Mouse (Mus musculus): ENCODE results near the gene Krt15. TPM values are rescaled to one million over a fixed set of nuclear protein-coding genes. Genes with fewer than 3 reads are reported as not detected.

Gene Krt15
- polyA plus RNA-seq (2012; rRNA removed) = 6.1 and 7.9 TPM in 2 replicates

DNA sequence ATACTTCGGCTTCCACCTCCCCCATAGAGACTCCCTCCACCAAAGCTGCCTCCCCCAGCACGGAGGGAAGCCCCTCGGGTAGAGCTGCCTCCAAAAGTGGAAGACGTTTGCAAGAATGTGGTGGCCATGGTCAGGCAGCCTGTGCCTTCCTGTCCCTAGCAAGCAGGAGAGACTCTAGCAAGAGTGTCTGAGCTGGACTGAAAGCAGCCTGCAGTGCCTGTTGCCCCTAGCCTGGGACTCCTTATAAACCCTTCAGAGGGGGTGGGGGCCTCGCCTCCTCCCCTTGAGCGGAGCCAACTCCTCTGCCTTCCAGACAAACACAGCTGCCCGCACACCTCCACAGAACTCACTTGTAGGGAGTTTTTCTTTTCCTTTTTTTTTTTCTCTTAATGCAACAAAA lies at the start of gene Krt15:
Gene Krt15, minus strand, starts transcription at position 198 of the 400 bp plus-strand sequence.

DNA sequence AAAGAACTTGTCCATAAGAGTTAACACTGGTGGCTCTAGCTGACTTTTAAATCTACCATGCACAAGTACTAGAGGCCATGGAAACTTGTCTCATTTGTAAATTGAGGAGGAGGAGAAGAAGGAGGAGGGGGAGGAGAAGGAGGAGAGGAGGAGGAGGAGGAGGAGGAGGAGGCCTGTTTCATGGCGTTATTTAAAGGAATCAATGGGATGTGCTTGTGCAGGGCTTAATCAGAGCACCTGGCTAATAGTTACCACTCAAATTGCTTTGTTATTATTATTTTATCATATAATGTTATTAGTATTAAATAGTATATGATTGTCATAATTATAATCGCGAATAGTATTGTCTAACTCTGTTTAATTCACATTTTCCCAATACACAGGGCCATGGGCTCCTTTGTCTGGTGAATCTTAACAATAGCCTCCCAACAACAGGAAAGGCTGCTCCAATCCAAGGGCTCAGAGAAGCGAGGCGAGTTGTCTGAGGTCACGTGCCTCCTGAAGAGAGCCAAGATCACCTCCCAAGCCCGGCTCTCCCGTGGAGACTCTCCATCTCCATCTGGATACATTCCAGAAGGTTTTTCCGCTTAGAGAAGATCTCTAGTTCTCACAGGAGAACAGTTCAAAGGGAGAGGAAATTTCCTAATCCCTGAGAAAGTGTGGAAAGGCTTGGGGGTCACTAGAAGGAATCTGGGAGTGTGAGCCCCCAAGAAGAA lies 13.0 kb upstream of the Krt15 start, which contains the start of gene Krt19:
Gene Krt19, minus strand, starts transcription at position 51 of the 716 bp plus-strand sequence.

DNA sequence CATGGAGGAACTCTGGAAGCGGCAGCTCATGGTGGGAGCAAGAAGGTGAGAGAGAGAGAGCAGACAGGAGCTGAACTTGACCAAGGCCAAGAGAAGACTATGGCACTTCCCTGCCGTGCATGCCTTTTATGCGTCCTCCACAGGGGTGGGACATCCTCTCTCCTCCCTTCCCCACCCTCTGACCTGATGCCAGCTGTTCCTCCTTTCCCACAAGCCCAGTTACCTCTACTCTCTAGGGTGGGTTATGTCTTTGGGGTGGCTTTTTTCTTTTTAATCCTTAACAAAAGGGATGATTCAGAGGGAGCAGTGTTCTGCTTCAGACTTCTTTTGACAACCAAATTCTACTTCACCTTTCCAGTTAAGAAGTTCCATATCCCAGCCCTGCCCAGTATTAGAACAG lies 14.3 kb downstream of the Krt15 start, which contains the start of gene Krt13:
Gene Krt13, minus strand, starts transcription at position 101 of the 400 bp plus-strand sequence.

DNA sequence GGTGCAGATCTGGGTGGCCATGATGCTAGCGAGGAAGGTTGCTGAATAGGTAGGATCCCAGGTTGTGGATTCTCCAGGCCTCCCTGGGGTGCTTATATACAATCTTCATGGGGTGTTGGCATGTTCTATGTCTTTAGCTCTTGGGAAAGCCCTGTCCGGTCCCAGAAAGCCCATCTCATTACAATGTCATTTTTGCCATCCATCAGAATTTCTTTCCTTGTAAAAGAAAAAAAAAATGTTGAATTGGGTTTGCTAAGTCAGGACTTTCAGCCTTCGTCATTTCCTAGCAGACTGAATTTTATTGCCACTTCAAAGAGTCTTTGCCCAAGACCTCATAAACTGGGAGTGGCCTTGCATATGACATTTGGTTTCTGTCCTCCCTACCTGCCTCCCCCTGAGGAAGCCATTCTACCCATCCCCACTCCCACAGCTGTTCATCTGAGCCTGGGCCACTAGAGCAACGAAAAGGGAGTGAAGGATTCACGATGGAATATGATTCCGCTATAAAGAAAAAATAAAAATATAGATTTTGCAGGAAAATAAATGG lies 30.1 kb downstream of the Krt15 start, which contains the start of gene Krt36:
Gene Krt36, minus strand, starts transcription at position 51 of the 547 bp plus-strand sequence.

DNA sequence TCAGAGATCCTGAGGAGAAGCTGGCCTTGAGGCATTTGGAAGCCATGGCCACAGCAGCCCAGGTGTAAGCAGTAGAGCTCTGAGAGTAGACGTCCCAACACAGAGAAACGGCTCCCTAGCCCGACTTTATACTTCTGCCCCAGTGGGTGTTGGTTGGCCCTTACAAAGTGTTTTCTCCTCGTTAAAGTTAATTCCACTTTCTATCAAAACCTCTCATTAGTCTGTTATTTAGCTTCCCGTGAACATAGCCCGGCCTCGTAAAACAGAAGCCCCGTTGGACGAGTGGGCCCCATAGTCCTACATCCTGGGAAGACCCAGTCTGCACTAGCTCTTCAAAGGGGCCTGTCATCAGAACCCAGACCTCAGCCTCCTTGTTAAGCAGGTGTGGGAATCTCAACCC lies 39.6 kb downstream of the Krt15 start, which contains the start of gene Krt35:
Gene Krt35, minus strand, starts transcription at position 101 of the 400 bp plus-strand sequence.

DNA sequence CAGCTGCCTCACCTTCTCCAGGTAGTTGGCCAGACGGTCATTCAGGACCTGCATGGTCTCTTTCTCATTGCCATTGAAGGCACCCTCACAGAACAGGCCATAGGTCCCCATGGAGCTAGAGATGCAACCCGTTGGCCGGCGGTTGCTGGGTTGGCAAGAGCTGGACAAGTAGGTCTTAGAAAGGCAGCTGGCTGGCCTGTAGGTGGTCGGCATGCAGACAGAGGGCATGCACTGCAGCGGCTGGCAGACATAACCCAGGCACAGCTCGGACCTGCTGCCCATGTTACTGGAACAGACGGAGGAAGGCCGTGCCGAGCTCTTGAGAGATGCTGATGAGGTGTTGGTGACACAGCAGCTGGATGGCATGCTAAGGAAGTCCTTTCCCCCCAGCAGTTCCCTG lies 47.9 kb downstream of the Krt15 start, which contains the start of gene Krt32:
Gene Krt32, minus strand, starts transcription at position 366 of the 400 bp plus-strand sequence.

Other genes with a start within 250 kb of the Krt15 start
- not detected in 2 replicates for gene Krtap31-1, start 228.0 kb downstream of the Krt15 start, polyA plus RNA-seq (2012; rRNA removed)
- not detected in 2 replicates for gene Gm11565, start 221.2 kb downstream of the Krt15 start, polyA plus RNA-seq (2012; rRNA removed)
- gene Krtap31-2, start 199.6 kb downstream of the Krt15 start, polyA plus RNA-seq (2012; rRNA removed) = not detected in 2 replicates
- not detected in 2 replicates for gene Krtap9-5, start 187.5 kb downstream of the Krt15 start, polyA plus RNA-seq (2012; rRNA removed)
- not detected in 2 replicates for gene Krtap29-1, start 156.9 kb downstream of the Krt15 start, polyA plus RNA-seq (2012; rRNA removed)
- not detected in 2 replicates for gene Krtap16-1, start 149.3 kb downstream of the Krt15 start, polyA plus RNA-seq (2012; rRNA removed)
- not detected in 2 replicates for gene Krtap17-1, start 141.9 kb downstream of the Krt15 start, polyA plus RNA-seq (2012; rRNA removed)
- not detected in 2 replicates for gene Krt33a, start 119.7 kb downstream of the Krt15 start, polyA plus RNA-seq (2012; rRNA removed)
- 0.09 TPM in 1 of 2 replicates, not detected in the other for gene Krt33b, start 106.1 kb downstream of the Krt15 start, polyA plus RNA-seq (2012; rRNA removed)
- gene Krt34, start 94.4 kb downstream of the Krt15 start, polyA plus RNA-seq (2012; rRNA removed) = not detected in 2 replicates
- not detected in 2 replicates for gene Krt31, start 85.4 kb downstream of the Krt15 start, polyA plus RNA-seq (2012; rRNA removed)
- gene Krt32, start 47.7 kb downstream of the Krt15 start, polyA plus RNA-seq (2012; rRNA removed) = not detected in 2 replicates
- gene Krt35, start 39.7 kb downstream of the Krt15 start, polyA plus RNA-seq (2012; rRNA removed) = 0.04 TPM in 1 of 2 replicates, not detected in the other
- gene Krt36, start 30.3 kb downstream of the Krt15 start, polyA plus RNA-seq (2012; rRNA removed) = 0.05 TPM in 1 of 2 replicates, not detected in the other
- 0.05 and 0.16 TPM in 2 replicates for gene Krt13, start 14.4 kb downstream of the Krt15 start, polyA plus RNA-seq (2012; rRNA removed)
- gene Krt19, start 12.7 kb upstream of the Krt15 start, polyA plus RNA-seq (2012; rRNA removed) = 8.8 and 9.2 TPM in 2 replicates
- gene Krt9, start 57.3 kb upstream of the Krt15 start, polyA plus RNA-seq (2012; rRNA removed) = 0.05 and 0.36 TPM in 2 replicates
- gene Krt14, start 71.6 kb upstream of the Krt15 start, polyA plus RNA-seq (2012; rRNA removed) = 3.2 and 9.1 TPM in 2 replicates
- not detected in 2 replicates for gene Krt16, start 113.0 kb upstream of the Krt15 start, polyA plus RNA-seq (2012; rRNA removed)
- 0.14 and 0.73 TPM in 2 replicates for gene Krt17, start 125.1 kb upstream of the Krt15 start, polyA plus RNA-seq (2012; rRNA removed)
- not detected in 2 replicates for gene Krt42, start 133.9 kb upstream of the Krt15 start, polyA plus RNA-seq (2012; rRNA removed)
- gene Eif1, start 184.0 kb upstream of the Krt15 start, polyA plus RNA-seq (2012; rRNA removed) = 215 and 452 TPM in 2 replicates
- gene Gast, start 198.5 kb upstream of the Krt15 start, polyA plus RNA-seq (2012; rRNA removed) = 0.19 TPM in 1 of 2 replicates, not detected in the other
- gene Hap1, start 220.2 kb upstream of the Krt15 start, polyA plus RNA-seq (2012; rRNA removed) = 33.8 and 134 TPM in 2 replicates

All from central nervous system, embryonic 11.5 days (tissue).